Mouse (Mus musculus): Measurements from ENCODE around the gene Ppp1r3e. TPM values are rescaled to one million over a fixed set of nuclear protein-coding genes. Genes with fewer than 3 reads are reported as not detected.
A peak's percentile ranks its signal among the peaks of the same experiment; 100 is the strongest.

The Ppp1r3e gene
- polyA plus RNA-seq, 1 experiment from 2014 or later: 2.5 TPM

GRCm38 (mm10) chr14:54912109-54912850 is 34.9 kb upstream of the Ppp1r3e start:
- 2% methylated on average over 57 of the region's 69 CpGs for WGBS
- peak overlapping the region; percentile 82 for H3K27ac ChIP-seq (ENCODE audit: low read depth, low read length)
- DNase-seq (ENCODE audit: low spot score) (peak; percentile 31), ATAC-seq (peak; percentile 68)
- peak overlapping the region; percentile 96 for H3K4me3 ChIP-seq (ENCODE audit: low read depth, low read length)
- peak overlapping the region; percentile 95 for H3K4me2 ChIP-seq (ENCODE audit: low read length)
- peaks cover 9% of the 10 kb centered on the region; the same call in 1 of the 2 replicates for H3K4me1 ChIP-seq (ENCODE audit: control insufficient read depth, insufficient read depth, low read length)
- H3K9me3 ChIP-seq (replicated peaks; ENCODE audit: control insufficient read depth, low read length): no peaks in the 10 kb centered on the region
- no peaks in the 10 kb centered on the region for H3K27me3 ChIP-seq (replicated peaks; ENCODE audit: control insufficient read depth, insufficient read depth, low read length)
- peaks cover 50% of the 10 kb centered on the region for H3K36me3 ChIP-seq (ENCODE audit: control insufficient read depth, insufficient read depth, low read length)
- H3K9ac ChIP-seq (ENCODE audit: low read length): peak overlapping the region; percentile 98

- ATAC-seq (no peak), DNase-seq (ENCODE audit: low spot score) (no peak)
- no peaks in the 10 kb centered on the region for H3K27me3 ChIP-seq (replicated peaks; ENCODE audit: control insufficient read depth, insufficient read depth, low read length)
- H3K27ac ChIP-seq (ENCODE audit: low read depth, low read length): no peak overlapping the region
- H3K4me2 ChIP-seq (ENCODE audit: low read length): no peak overlapping the region
- H3K9me3 ChIP-seq (replicated peaks; ENCODE audit: control insufficient read depth, low read length): no peaks in the 10 kb centered on the region
- H3K4me1 ChIP-seq (ENCODE audit: control insufficient read depth, insufficient read depth, low read length): peaks cover 9% of the 10 kb centered on the region; the same call in 1 of the 2 replicates
- 87% methylated on average over 7 of the region's 7 CpGs for WGBS
- H3K36me3 ChIP-seq (ENCODE audit: control insufficient read depth, insufficient read depth, low read length): peaks cover 55% of the 10 kb centered on the region
- H3K9ac ChIP-seq (ENCODE audit: low read length): no peak overlapping the region
- H3K4me3 ChIP-seq (ENCODE audit: low read depth, low read length): no peak overlapping the region
These were observed 31.3 kb upstream of the Ppp1r3e start for GRCm38 (mm10) chr14:54908682-54909081.

GRCm38 (mm10) chr14:54903641-54904040 is 26.3 kb upstream of the Ppp1r3e start:
- no peak overlapping the region for H3K4me2 ChIP-seq (ENCODE audit: low read length)
- no peak overlapping the region for H3K9ac ChIP-seq (ENCODE audit: low read length)
- DNase-seq (ENCODE audit: low spot score) (no peak), ATAC-seq (no peak)
- no peaks in the 10 kb centered on the region for H3K27me3 ChIP-seq (replicated peaks; ENCODE audit: control insufficient read depth, insufficient read depth, low read length)
- H3K27ac ChIP-seq (ENCODE audit: low read depth, low read length): no peak overlapping the region
- no peaks in the 10 kb centered on the region for H3K9me3 ChIP-seq (replicated peaks; ENCODE audit: control insufficient read depth, low read length)
- peaks cover 40% of the 10 kb centered on the region for H3K36me3 ChIP-seq (ENCODE audit: control insufficient read depth, insufficient read depth, low read length)
- no peak overlapping the region for H3K4me3 ChIP-seq (ENCODE audit: low read depth, low read length)
- H3K4me1 ChIP-seq (ENCODE audit: control insufficient read depth, insufficient read depth, low read length): no peaks in the 10 kb centered on the region
- WGBS: 89% methylated on average over 4 of the region's 4 CpGs

- Histone ChIP-seq H3K4me3 (ENCODE audit: low read depth, low read length) (no peak overlapping the region), H3K4me2 (ENCODE audit: low read length) (no peak overlapping the region), H3K27ac (ENCODE audit: low read depth, low read length) (no peak overlapping the region), H3K36me3 (ENCODE audit: control insufficient read depth, insufficient read depth, low read length) (peaks cover 42% of the 10 kb centered on the region), H3K9me3 (replicated peaks; ENCODE audit: control insufficient read depth, low read length) (no peaks in the 10 kb centered on the region), H3K9ac (ENCODE audit: low read length) (no peak overlapping the region), H3K27me3 (replicated peaks; ENCODE audit: control insufficient read depth, insufficient read depth, low read length) (no peaks in the 10 kb centered on the region), H3K4me1 (ENCODE audit: control insufficient read depth, insufficient read depth, low read length) (peaks cover 7% of the 10 kb centered on the region)
- WGBS: under 1% methylated on average over 3 of the region's 3 CpGs
- ATAC-seq: peak; percentile 69
- DNase-seq (ENCODE audit: low spot score): peak; percentile 94
These were observed 23.0 kb upstream of the Ppp1r3e start for GRCm38 (mm10) chr14:54900383-54900782.

- ATAC-seq (no peak), DNase-seq (ENCODE audit: low spot score) (no peak)
- Histone ChIP-seq H3K4me3 (ENCODE audit: low read depth, low read length) (no peak overlapping the region), H3K4me1 (ENCODE audit: control insufficient read depth, insufficient read depth, low read length) (peaks cover 13% of the 10 kb centered on the region), H3K27ac (ENCODE audit: low read depth, low read length) (no peak overlapping the region), H3K36me3 (ENCODE audit: control insufficient read depth, insufficient read depth, low read length) (peaks cover 38% of the 10 kb centered on the region), H3K9me3 (replicated peaks; ENCODE audit: control insufficient read depth, low read length) (no peaks in the 10 kb centered on the region), H3K9ac (ENCODE audit: low read length) (no peak overlapping the region), H3K4me2 (ENCODE audit: low read length) (no peak overlapping the region), H3K27me3 (replicated peaks; ENCODE audit: control insufficient read depth, insufficient read depth, low read length) (no peaks in the 10 kb centered on the region)
- 66% methylated on average over 2 of the region's 2 CpGs for WGBS
These were observed 20.1 kb upstream of the Ppp1r3e start for GRCm38 (mm10) chr14:54897445-54897844.

- Histone ChIP-seq H3K36me3 (ENCODE audit: control insufficient read depth, insufficient read depth, low read length) (peaks cover 38% of the 10 kb centered on the region), H3K9me3 (replicated peaks; ENCODE audit: control insufficient read depth, low read length) (no peaks in the 10 kb centered on the region), H3K4me1 (ENCODE audit: control insufficient read depth, insufficient read depth, low read length) (peaks cover 13% of the 10 kb centered on the region), H3K27me3 (replicated peaks; ENCODE audit: control insufficient read depth, insufficient read depth, low read length) (no peaks in the 10 kb centered on the region), H3K27ac (ENCODE audit: low read depth, low read length) (peak overlapping the region; percentile 95), H3K4me2 (ENCODE audit: low read length) (peak overlapping the region; percentile 87), H3K4me3 (ENCODE audit: low read depth, low read length) (peak overlapping the region; percentile 93), H3K9ac (ENCODE audit: low read length) (peak overlapping the region; percentile 100)
- peak; percentile 55 for ATAC-seq
- DNase-seq (ENCODE audit: low spot score): peak; percentile 46
- WGBS: under 1% methylated on average over 49 of the region's 54 CpGs
These were observed 17.2 kb upstream of the Ppp1r3e start for GRCm38 (mm10) chr14:54894296-54895151.

GRCm38 (mm10) chr14:54893651-54894181 is 16.4 kb upstream of the Ppp1r3e start:
- peak overlapping the region; percentile 95 for H3K27ac ChIP-seq (ENCODE audit: low read depth, low read length)

GRCm38 (mm10) chr14:54892200-54892599 is 14.8 kb upstream of the Ppp1r3e start, which contains the start of gene Pabpn1:
Gene Pabpn1 (plus strand): TSS chr14:54892500.
- DNase-seq (ENCODE audit: low spot score) (no peak), ATAC-seq (no peak)
- WGBS: 94% methylated on average over 3 of the region's 3 CpGs
- Histone ChIP-seq H3K27me3 (replicated peaks; ENCODE audit: control insufficient read depth, insufficient read depth, low read length) (no peaks in the 10 kb centered on the region), H3K4me1 (ENCODE audit: control insufficient read depth, insufficient read depth, low read length) (peaks cover 13% of the 10 kb centered on the region), H3K4me3 (ENCODE audit: low read depth, low read length) (peak within 1 kb of the TSS; percentile 39), H3K36me3 (ENCODE audit: control insufficient read depth, insufficient read depth, low read length) (peaks cover 18% of the 10 kb centered on the region), H3K4me2 (ENCODE audit: low read length) (peak within 1 kb of the TSS; percentile 50), H3K9me3 (replicated peaks; ENCODE audit: control insufficient read depth, low read length) (no peaks in the 10 kb centered on the region), H3K27ac (ENCODE audit: low read depth, low read length) (peak within 1 kb of the TSS; percentile 80), H3K9ac (ENCODE audit: low read length) (peak within 1 kb of the TSS; percentile 58)

More at GRCm38 (mm10) chr14:54893651-54894181, 16.4 kb upstream of the Ppp1r3e start:
- Histone ChIP-seq H3K9ac (ENCODE audit: low read length) (peak overlapping the region; percentile 100), H3K4me3 (ENCODE audit: low read depth, low read length) (peak overlapping the region; percentile 93), H3K36me3 (ENCODE audit: control insufficient read depth, insufficient read depth, low read length) (peaks cover 32% of the 10 kb centered on the region), H3K4me2 (ENCODE audit: low read length) (peak overlapping the region; percentile 87), H3K9me3 (replicated peaks; ENCODE audit: control insufficient read depth, low read length) (no peaks in the 10 kb centered on the region), H3K27me3 (replicated peaks; ENCODE audit: control insufficient read depth, insufficient read depth, low read length) (no peaks in the 10 kb centered on the region), H3K4me1 (ENCODE audit: control insufficient read depth, insufficient read depth, low read length) (peaks cover 13% of the 10 kb centered on the region)
- DNase-seq (ENCODE audit: low spot score) (peak; percentile 100), ATAC-seq (peak; percentile 98)
- WGBS: under 1% methylated on average over 38 of the region's 38 CpGs
